Mouse (Mus musculus) ES-Bruce4 (cell line): Measurements from ENCODE around the gene Dicer1. TPM values are rescaled to one million over a fixed set of nuclear protein-coding genes. Genes with fewer than 3 reads are reported as not detected.

Experiments used
- H3K27ac ChIP-seq: 2 replicates; pipeline ENCODE4 v1.5.1; 2012; ENCODE audit warnings: low read length, inconsistent platforms; ENCODE audit not compliant: insufficient read depth
- H3K27me3 ChIP-seq: 2 replicates; pipeline ENCODE4 v1.6.1; 2012; ENCODE audit warnings: mild to moderate bottlenecking, low read length, inconsistent platforms; ENCODE audit not compliant: control insufficient read depth, poor library complexity, insufficient read depth, severe bottlenecking
- H3K36me3 ChIP-seq: 2 replicates; pipeline ENCODE4 v1.6.1; 2012; ENCODE audit warnings: inconsistent platforms, mild to moderate bottlenecking, low read length, moderate library complexity; ENCODE audit not compliant: control insufficient read depth, poor library complexity, insufficient read depth, severe bottlenecking
- H3K4me1 ChIP-seq: one replicate; pipeline ENCODE4 v1.8.1; 2011; ENCODE audit warnings: low read length; ENCODE audit not compliant: control insufficient read depth, insufficient read depth
- H3K4me3 ChIP-seq: 2 replicates; pipeline ENCODE4 v1.5.1; 2011; ENCODE audit warnings: low read depth, mild to moderate bottlenecking, low read length
- H3K9ac ChIP-seq: 2 replicates; pipeline ENCODE4 v1.6.1; 2012; ENCODE audit warnings: low read depth, mild to moderate bottlenecking, inconsistent platforms; ENCODE audit not compliant: poor library complexity, severe bottlenecking
- H3K9me3 ChIP-seq: replicated peaks from 2 replicates; pipeline ENCODE4 v1.6.1; 2012; ENCODE audit warnings: mild to moderate bottlenecking, low read length, inconsistent platforms; ENCODE audit not compliant: control insufficient read depth, poor library complexity, insufficient read depth, severe bottlenecking
- CTCF ChIP-seq: IDR thresholded peaks from one replicate; pipeline ENCODE4 v1.8.1; 2011; ENCODE audit warnings: low read depth, low read length
- EP300 ChIP-seq: IDR thresholded peaks from 2 replicates; pipeline ENCODE4 v1.6.1; 2011; ENCODE audit warnings: low read depth, low read length; ENCODE audit not compliant: insufficient read depth
- POLR2A ChIP-seq: IDR thresholded peaks from one replicate; pipeline ENCODE4 v1.8.1; 2011; ENCODE audit warnings: low read length; ENCODE audit not compliant: insufficient read depth
- polyA plus RNA-seq: library from polyadenylated mRNA; stranded (reverse); fragments of >200 nt; gene quantifications from 2 replicates; pipeline ENCODE4 v1.2.4, GENCODE M21; 2011; ENCODE audit warnings: low read depth; ENCODE audit not compliant: missing spikeins, insufficient read depth, insufficient read length

Dicer1 gene
- 102 and 104 TPM in 2 replicates for polyA plus RNA-seq

GRCm38 (mm10) chr12:104751814-104752765 lies at the start of gene Dicer1:
TSS of gene Dicer1 (minus strand) at chr12:104751952.
- peak within 1 kb of the TSS; percentile 77 for H3K4me3 ChIP-seq
- 0 out of 2 replicates have a peak, but pooled peaks cover 2% of the 10 kb centered on the region for H3K36me3 ChIP-seq
- peak within 1 kb of the TSS; percentile 88 for H3K27ac ChIP-seq
- TF ChIP-seq CTCF = no peak
- TF ChIP-seq POLR2A = peak; percentile 60
- H3K9me3 ChIP-seq = no peaks in the 10 kb centered on the region
- H3K9ac ChIP-seq = peak within 1 kb of the TSS; percentile 95
- no peaks in the 10 kb centered on the region for H3K4me1 ChIP-seq
- no peaks in the 10 kb centered on the region for H3K27me3 ChIP-seq

- no peak overlapping the region for H3K4me3 ChIP-seq
- H3K4me1 ChIP-seq = peaks cover 5% of the 10 kb centered on the region
- no peaks in the 10 kb centered on the region for H3K9me3 ChIP-seq
- no peaks in the 10 kb centered on the region for H3K27me3 ChIP-seq
- no peak overlapping the region for H3K27ac ChIP-seq
- H3K36me3 ChIP-seq = no peaks in the 10 kb centered on the region
- TF ChIP-seq EP300 = no peak
- TF ChIP-seq CTCF = peak; percentile 4
- no peak for TF ChIP-seq POLR2A
- no peak overlapping the region for H3K9ac ChIP-seq
Observed at GRCm38 (mm10) chr12:104799365-104799764, 47.6 kb upstream of the Dicer1 start.

- Histone ChIP-seq H3K27me3 (no peaks in the 10 kb centered on the region), H3K36me3 (no peaks in the 10 kb centered on the region), H3K27ac (no peak overlapping the region), H3K4me1 (peaks cover 5% of the 10 kb centered on the region), H3K9ac (no peak overlapping the region), H3K4me3 (no peak overlapping the region), H3K9me3 (no peaks in the 10 kb centered on the region)
- TF ChIP-seq POLR2A (no peak), CTCF (no peak), EP300 (no peak)
Observed at GRCm38 (mm10) chr12:104797905-104798304, 46.2 kb upstream of the Dicer1 start.

GRCm38 (mm10) chr12:104796635-104797378 lies 45.1 kb upstream of the Dicer1 start:
- peaks cover 5% of the 10 kb centered on the region for H3K4me1 ChIP-seq
- no peak overlapping the region for H3K4me3 ChIP-seq
- no peak overlapping the region for H3K27ac ChIP-seq
- H3K36me3 ChIP-seq = no peaks in the 10 kb centered on the region
- H3K27me3 ChIP-seq = no peaks in the 10 kb centered on the region
- TF ChIP-seq EP300 (no peak), CTCF (peak; percentile 51)
- H3K9ac ChIP-seq = no peak overlapping the region
- H3K9me3 ChIP-seq = no peaks in the 10 kb centered on the region

- no peak overlapping the region for H3K27ac ChIP-seq
- H3K36me3 ChIP-seq = no peaks in the 10 kb centered on the region
- H3K9me3 ChIP-seq = no peaks in the 10 kb centered on the region
- H3K4me1 ChIP-seq = peaks cover 5% of the 10 kb centered on the region
- H3K27me3 ChIP-seq = no peaks in the 10 kb centered on the region
- no peak overlapping the region for H3K4me3 ChIP-seq
- TF ChIP-seq EP300 (no peak), POLR2A (no peak), CTCF (no peak)
- no peak overlapping the region for H3K9ac ChIP-seq
Observed at GRCm38 (mm10) chr12:104794957-104795356, 43.2 kb upstream of the Dicer1 start.

- Histone ChIP-seq H3K27me3 (no peaks in the 10 kb centered on the region), H3K27ac (no peak overlapping the region), H3K4me1 (peaks cover 7% of the 10 kb centered on the region), H3K36me3 (no peaks in the 10 kb centered on the region), H3K9ac (no peak overlapping the region), H3K9me3 (no peaks in the 10 kb centered on the region), H3K4me3 (no peak overlapping the region)
- TF ChIP-seq EP300 = no peak
- TF ChIP-seq POLR2A = no peak
Observed at GRCm38 (mm10) chr12:104793486-104793885, 41.7 kb upstream of the Dicer1 start.
